Mouse (Mus musculus) testis, adult 2 months (tissue): ENCODE results near the gene Tns2. TPM values are rescaled to one million over a fixed set of nuclear protein-coding genes. Genes with fewer than 3 reads are reported as not detected.

Source experiments
- H3K27ac ChIP-seq: fragments of 200-500 bp; 2 replicates; pipeline ENCODE4 v1.5.1; 2012; ENCODE audit warnings: low read depth, low read length; ENCODE audit not compliant: control insufficient read depth, insufficient read depth
- H3K27me3 ChIP-seq: fragments of 200-500 bp; 2 replicates; pipeline ENCODE4 v1.6.1; 2012; ENCODE audit warnings: mild to moderate bottlenecking, low read length, moderate library complexity; ENCODE audit not compliant: control insufficient read depth, insufficient read depth
- H3K36me3 ChIP-seq: fragments of 200-500 bp; 2 replicates; pipeline ENCODE4 v1.6.1; 2012; ENCODE audit warnings: mild to moderate bottlenecking, low read length; ENCODE audit not compliant: control insufficient read depth, insufficient read depth
- H3K4me1 ChIP-seq: fragments of 200-500 bp; 2 replicates; pipeline ENCODE4 v1.6.1; 2012; ENCODE audit warnings: low read length; ENCODE audit not compliant: control insufficient read depth, insufficient read depth
- H3K4me3 ChIP-seq: fragments of 200-500 bp; 2 replicates; pipeline ENCODE4 v1.5.1; 2012; ENCODE audit warnings: low read depth, mild to moderate bottlenecking, low read length, moderate library complexity, mixed read lengths; ENCODE audit not compliant: control insufficient read depth
- CTCF ChIP-seq: fragments of 200-500 bp; IDR thresholded peaks from 2 replicates; pipeline ENCODE4 v1.5.1; 2012; ENCODE audit warnings: low read depth, mild to moderate bottlenecking, inconsistent platforms, low read length, moderate library complexity; ENCODE audit not compliant: control insufficient read depth, insufficient read depth, insufficient replicate concordance
- POLR2A ChIP-seq: fragments of 200-500 bp; IDR thresholded peaks from 2 replicates; pipeline ENCODE4 v1.6.1; 2012; ENCODE audit warnings: low read depth, mild to moderate bottlenecking, inconsistent platforms, low read length, moderate library complexity; ENCODE audit not compliant: control insufficient read depth
- polyA plus RNA-seq: library from polyadenylated mRNA; depleted of rRNA; stranded (reverse); fragments of >200 nt; gene quantifications from 2 replicates; pipeline ENCODE4 v1.2.3, GENCODE M21; 2012

Gene Tns2
- polyA plus RNA-seq, 1 experiment: 6.9 TPM

DNA sequence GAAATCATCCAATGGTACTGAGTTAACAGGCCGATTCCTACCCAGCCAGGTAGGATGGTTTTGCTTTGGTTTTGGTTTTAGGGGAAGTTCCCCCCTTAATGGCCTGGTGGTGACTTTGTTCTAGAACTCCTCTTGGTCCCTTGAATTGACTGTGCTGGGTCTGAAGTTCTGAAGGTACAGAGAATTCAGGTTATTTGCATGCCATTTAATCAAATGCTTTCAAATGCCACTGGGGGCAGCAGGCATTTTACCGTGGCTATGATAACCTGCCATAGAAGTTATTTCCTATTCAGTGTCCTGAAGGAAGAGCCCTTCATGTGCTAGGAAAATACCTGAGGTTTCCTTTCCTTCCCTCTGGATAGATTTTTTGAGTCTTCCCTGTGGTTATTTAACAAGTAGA is 19.8 kb upstream of the Tns2 start:
- Histone ChIP-seq H3K4me3 (no peak overlapping the region), H3K4me1 (no peaks in the 10 kb centered on the region), H3K27me3 (no peaks in the 10 kb centered on the region), H3K36me3 (peaks cover 5% of the 10 kb centered on the region; the same call in 1 of the 2 replicates), H3K27ac (no peak overlapping the region)
- TF ChIP-seq POLR2A (no peak), CTCF (no peak)

DNA sequence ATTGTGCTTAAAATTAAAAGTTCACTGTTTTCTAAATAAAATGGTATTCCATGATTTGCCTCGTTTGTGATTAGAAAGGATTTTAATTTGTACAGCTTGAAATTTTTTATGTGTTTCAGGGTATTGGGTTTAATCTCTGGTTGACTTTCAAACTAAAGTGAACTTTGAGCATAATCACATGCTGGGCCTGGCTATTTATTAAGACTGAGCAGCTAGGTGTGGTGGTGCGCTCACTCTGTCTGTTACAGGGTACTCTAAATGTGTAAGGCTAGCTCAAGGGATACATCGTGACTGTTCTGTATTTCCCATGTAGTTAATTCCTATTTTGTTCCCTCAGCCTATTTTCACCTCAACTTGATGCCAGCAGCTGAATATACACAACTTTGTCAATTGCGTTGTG is 18.1 kb upstream of the Tns2 start:
- Histone ChIP-seq H3K4me1 (no peaks in the 10 kb centered on the region), H3K27me3 (no peaks in the 10 kb centered on the region), H3K36me3 (peaks cover 7% of the 10 kb centered on the region; the same call in 1 of the 2 replicates), H3K27ac (no peak overlapping the region), H3K4me3 (no peak overlapping the region)
- TF ChIP-seq CTCF: no peak
- TF ChIP-seq POLR2A: no peak

DNA sequence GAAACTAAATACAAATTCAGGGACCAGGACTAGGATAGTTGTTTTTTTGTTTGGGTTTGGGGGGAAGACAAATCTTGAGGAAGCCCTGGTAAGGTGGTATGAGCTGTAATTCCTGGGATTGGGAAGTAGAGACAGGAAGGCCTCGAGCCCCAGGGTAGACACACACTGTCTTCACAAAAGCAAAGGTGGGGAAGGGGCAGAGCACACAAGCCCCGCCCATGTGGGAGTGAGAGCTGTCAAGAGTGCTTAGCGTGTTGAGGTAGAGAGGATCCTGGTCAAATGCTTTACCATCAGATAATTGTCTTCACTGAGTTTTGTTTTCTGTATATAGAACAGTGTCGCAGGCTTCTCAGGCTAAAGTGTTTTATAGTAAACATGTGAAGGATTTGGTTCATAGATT is 17.2 kb upstream of the Tns2 start:
- Histone ChIP-seq H3K36me3 (peaks cover 7% of the 10 kb centered on the region), H3K4me3 (no peak overlapping the region), H3K27me3 (no peaks in the 10 kb centered on the region), H3K27ac (no peak overlapping the region), H3K4me1 (no peaks in the 10 kb centered on the region)
- TF ChIP-seq CTCF: no peak
- no peak for TF ChIP-seq POLR2A

DNA sequence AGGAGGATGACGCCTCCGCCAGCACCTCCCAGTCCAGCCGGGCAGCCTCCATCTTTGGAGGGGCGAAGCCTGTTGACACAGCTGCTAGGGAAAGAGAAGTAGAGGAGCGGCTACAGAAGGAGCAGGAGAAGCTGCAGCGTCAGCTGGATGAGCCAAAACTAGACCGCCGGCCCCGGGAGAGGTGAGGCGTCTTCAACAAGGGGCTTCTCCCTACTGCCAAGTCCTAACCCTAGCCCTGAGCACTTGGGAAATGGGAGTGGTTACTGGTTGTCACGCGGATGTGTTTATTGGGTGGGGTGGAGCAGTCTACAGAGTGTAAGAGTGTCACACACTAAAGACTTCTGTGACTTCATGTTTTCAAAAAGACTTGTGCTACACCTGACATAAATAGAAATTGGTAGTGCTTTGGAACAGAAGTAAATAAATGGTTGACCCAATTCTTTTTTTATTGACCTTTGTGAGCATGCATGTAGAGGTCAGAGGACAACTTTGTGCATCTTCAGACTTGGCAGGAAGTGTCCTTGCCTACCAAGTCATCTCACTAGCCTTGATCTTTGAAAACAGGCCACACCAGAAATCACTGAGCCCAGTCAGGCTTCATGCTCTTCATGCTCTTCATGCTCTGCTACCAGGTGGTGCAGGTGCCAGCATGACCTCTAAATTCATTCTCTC is 10.2 kb upstream of the Tns2 start:
- H3K27ac ChIP-seq: no peak overlapping the region
- H3K27me3 ChIP-seq: no peaks in the 10 kb centered on the region
- TF ChIP-seq CTCF (no peak), POLR2A (no peak)
- peaks cover 7% of the 10 kb centered on the region for H3K36me3 ChIP-seq
- no peaks in the 10 kb centered on the region for H3K4me1 ChIP-seq
- no peak overlapping the region for H3K4me3 ChIP-seq

DNA sequence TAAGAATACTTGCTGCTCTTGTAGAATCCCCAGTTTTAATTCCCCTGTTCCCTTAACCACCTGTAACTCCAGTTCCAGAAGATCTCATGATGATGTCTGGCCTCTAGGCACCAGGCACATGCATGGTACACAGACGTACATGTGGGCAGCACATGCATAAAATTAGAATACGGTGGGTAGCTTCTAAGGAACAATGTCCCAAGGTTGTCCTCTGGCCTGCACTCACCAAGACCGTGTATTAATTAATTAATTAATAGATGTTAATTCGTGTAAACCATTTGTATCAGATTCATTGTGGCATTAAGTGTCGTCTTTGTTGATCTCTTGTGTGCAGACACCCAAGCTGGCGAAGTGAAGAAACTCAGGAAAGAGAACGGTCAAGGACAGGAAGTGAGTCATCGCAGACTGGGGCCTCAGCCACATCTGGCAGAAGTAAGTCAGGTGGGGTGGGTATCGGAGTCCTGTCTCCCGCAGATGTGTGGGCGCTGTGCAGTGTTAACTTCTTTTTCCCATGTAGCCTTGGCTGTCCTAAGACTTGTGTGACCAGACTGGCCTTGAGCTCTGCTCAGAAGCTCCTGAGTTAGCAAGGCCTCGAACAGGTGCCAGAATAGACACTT is 9.0 kb upstream of the Tns2 start:
- H3K27me3 ChIP-seq: no peaks in the 10 kb centered on the region
- H3K36me3 ChIP-seq: peaks cover 7% of the 10 kb centered on the region
- H3K4me3 ChIP-seq: no peak overlapping the region
- no peak overlapping the region for H3K27ac ChIP-seq
- no peaks in the 10 kb centered on the region for H3K4me1 ChIP-seq
- TF ChIP-seq POLR2A (no peak), CTCF (no peak)

DNA sequence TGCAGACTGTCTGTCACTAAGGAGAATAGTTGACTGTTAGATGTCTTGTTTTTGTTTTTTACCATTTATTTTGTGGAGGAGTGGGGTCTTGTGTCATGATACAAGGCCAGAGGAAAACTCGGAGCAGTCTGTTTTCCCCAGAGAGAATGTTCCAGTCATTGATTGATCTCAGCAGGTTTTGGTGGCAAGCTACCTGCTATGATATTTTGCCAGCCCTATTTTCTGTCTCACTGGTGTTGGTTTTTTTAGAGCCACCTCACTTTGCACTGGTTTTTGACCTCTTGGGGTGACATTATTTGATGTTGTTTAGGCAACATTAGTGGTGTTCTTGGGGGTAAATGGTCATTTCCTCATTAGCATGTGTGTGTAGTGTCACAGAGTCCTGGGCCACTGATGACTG is 8.5 kb upstream of the Tns2 start:
- Histone ChIP-seq H3K36me3 (peaks cover 7% of the 10 kb centered on the region), H3K27me3 (no peaks in the 10 kb centered on the region), H3K4me1 (no peaks in the 10 kb centered on the region), H3K27ac (no peak overlapping the region), H3K4me3 (no peak overlapping the region)
- TF ChIP-seq CTCF (no peak), POLR2A (no peak)

DNA sequence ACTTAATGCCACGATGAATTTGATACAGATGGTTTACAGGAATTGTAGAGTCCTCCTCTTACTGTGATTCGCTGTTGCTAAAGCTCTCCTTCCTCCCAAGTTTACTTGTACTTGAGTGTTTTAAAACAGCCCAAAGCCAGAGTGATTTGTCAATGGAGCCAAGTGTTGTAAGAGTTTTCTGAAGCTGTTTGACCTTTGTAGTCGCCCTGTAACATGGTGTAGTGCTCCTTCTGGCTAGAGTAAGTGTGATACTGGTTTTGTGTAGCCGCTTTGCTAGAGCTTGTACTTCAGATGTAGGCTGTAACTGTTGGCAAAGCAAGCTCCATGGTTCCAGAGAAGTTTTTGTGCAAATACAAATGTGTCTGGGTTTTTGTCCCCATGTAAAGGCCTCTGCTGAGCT is 8.0 kb upstream of the Tns2 start:
- Histone ChIP-seq H3K27me3 (no peaks in the 10 kb centered on the region), H3K4me3 (no peak overlapping the region), H3K4me1 (no peaks in the 10 kb centered on the region), H3K36me3 (peaks cover 5% of the 10 kb centered on the region), H3K27ac (no peak overlapping the region)
- TF ChIP-seq CTCF: no peak
- TF ChIP-seq POLR2A: no peak
